8 mouse cellular contexts compared by ENCODE assay signal in the genomic region with DNA sequence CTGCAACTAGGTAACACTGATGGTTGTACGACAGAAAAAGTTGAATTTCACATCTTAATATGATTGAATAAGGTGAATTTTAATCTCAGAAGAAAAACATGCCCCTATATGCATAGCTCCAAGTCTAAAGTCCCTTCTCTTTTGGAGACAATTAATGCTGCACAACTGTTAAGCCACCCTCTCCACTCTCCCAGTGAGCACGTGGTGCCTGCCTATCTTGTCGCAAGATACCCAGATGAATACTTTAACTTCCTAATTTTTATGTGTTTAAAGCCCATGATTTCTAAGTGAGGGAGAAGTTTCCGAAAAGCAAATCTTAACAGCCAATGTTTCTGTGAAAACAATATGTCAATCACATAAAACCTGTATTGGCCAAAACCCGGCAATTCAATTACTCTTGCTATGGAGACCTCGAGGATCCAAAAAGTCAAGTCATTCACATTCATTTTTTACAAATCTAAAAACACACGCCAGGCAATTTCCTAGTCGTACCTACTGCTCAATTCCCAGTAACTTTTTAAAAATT. TPM values are rescaled to one million over a fixed set of nuclear protein-coding genes. Genes with fewer than 3 reads are reported as not detected.
A peak's percentile ranks its signal among the peaks of the same experiment; 100 is the strongest.
DNase-seq lines count a peak whose midpoint lies in the region; ATAC-seq and TF ChIP-seq lines count a peak whose summit lies in the region.

No protein-coding gene starts in this region.

- 1% methylated on average over 8 of the region's 8 CpGs for WGBS in embryonic facial prominence, embryonic 13.5 days
- 3% methylated on average over 8 of the region's 8 CpGs for WGBS in limb, embryonic 11.5 days
- WGBS in neural tube, embryonic 15.5 days = 3% methylated on average over 8 of the region's 8 CpGs
- under 1% methylated on average over 8 of the region's 8 CpGs for WGBS in thymus, adult 2 months

- DNase-seq in left cerebral cortex, adult 2 months (ENCODE audit: extremely low spot score in 1 of 2, low spot score in 2 of 2) = no peak
- no peak for DNase-seq in left cerebral cortex, adult 18-20 months (ENCODE audit: low spot score in 2 of 2)
- no peak for DNase-seq in limb, embryonic 11.5 days (ENCODE audit: low spot score)
- DNase-seq in spleen, postnatal 36 days (ENCODE audit: low spot score in 2 of 2) = no peak
- no peak for DNase-seq in cerebellum, postnatal 25 days
- DNase-seq in thymus, adult 2 months = no peak

- H3K4me1 ChIP-seq in embryonic facial prominence, embryonic 13.5 days = peaks cover 17% of the 10 kb centered on the region
- H3K4me1 ChIP-seq in limb, embryonic 11.5 days (ENCODE audit: control insufficient read depth, insufficient read depth, low read length) = peaks cover 8% of the 10 kb centered on the region; the same call in 1 of the 2 replicates
- H3K4me1 ChIP-seq in neural tube, embryonic 15.5 days = peaks cover 28% of the 10 kb centered on the region
- H3K4me1 ChIP-seq in thymus, adult 2 months (replicated peaks; ENCODE audit: control insufficient read depth, insufficient read depth, low read length) = 0 out of 2 replicates have a peak, but pooled peaks cover 2% of the 10 kb centered on the region

- ATAC-seq in embryonic facial prominence, embryonic 13.5 days (ENCODE audit: insufficient number of reproducible peaks, insufficient read depth, low FRiP score, low TSS enrichment, low read depth) = no peak
- no peak for ATAC-seq in limb, embryonic 11.5 days (ENCODE audit: insufficient number of reproducible peaks, low FRiP score, low TSS enrichment, low read depth)
- ATAC-seq in neural tube, embryonic 15.5 days (ENCODE audit: low FRiP score) = no peak

- TF ChIP-seq CTCF in left cerebral cortex, adult 2 months (IDR thresholded peaks at IDR 0.05) = no peak
- TF ChIP-seq CTCF in thymus, adult 2 months (IDR thresholded peaks at IDR 0.05; ENCODE audit: borderline replicate concordance, control insufficient read depth, extremely low read depth, insufficient read depth, low read length, poor library complexity) = no peak

- H3K9ac ChIP-seq in embryonic facial prominence, embryonic 13.5 days = peak overlapping the region; percentile 94
- peak overlapping the region; percentile 93 for H3K9ac ChIP-seq in limb, embryonic 11.5 days (ENCODE audit: low read length)
- peak overlapping the region; percentile 71 for H3K9ac ChIP-seq in neural tube, embryonic 15.5 days (replicated peaks)

- intact Hi-C loops in left cerebral cortex, adult 2 months (cut with DNase I) = loop anchor here (5.0 kb wide), 1 partner anchor 166 kb away; no protein-coding TSS in a partner anchor

- H3K4me3 ChIP-seq in left cerebral cortex, adult 2 months = peak overlapping the region; percentile 71
- peak overlapping the region; percentile 67 for H3K4me3 ChIP-seq in embryonic facial prominence, embryonic 13.5 days
- H3K4me3 ChIP-seq in limb, embryonic 11.5 days (ENCODE audit: low read depth, low read length) = peak overlapping the region; percentile 91
- H3K4me3 ChIP-seq in neural tube, embryonic 15.5 days (replicated peaks) = peak overlapping the region; percentile 84
- no peak overlapping the region for H3K4me3 ChIP-seq in thymus, adult 2 months (ENCODE audit: control insufficient read depth, insufficient read depth, low read length)

- TF ChIP-seq POLR2A in thymus, adult 2 months (IDR thresholded peaks at IDR 0.05; ENCODE audit: control insufficient read depth, extremely low read depth, insufficient read depth, low read length, poor library complexity) = no peak

- peak overlapping the region; percentile 90; the same call in 1 of the 2 replicates for H3K27ac ChIP-seq in left cerebral cortex, adult 2 months
- peak overlapping the region; percentile 99 for H3K27ac ChIP-seq in embryonic facial prominence, embryonic 13.5 days
- no peak overlapping the region; the same call in 1 of the 2 replicates for H3K27ac ChIP-seq in limb, embryonic 11.5 days (replicated peaks; ENCODE audit: low read depth, low read length)
- peak overlapping the region; percentile 99 for H3K27ac ChIP-seq in neural tube, embryonic 15.5 days (replicated peaks)
- H3K27ac ChIP-seq in thymus, adult 2 months (ENCODE audit: control insufficient read depth, insufficient read depth, low read length) = no peak overlapping the region

- no peaks in the 10 kb centered on the region for H3K9me3 ChIP-seq in embryonic facial prominence, embryonic 13.5 days
- no peaks in the 10 kb centered on the region for H3K9me3 ChIP-seq in limb, embryonic 11.5 days (ENCODE audit: control insufficient read depth, low read length)
- no peaks in the 10 kb centered on the region for H3K9me3 ChIP-seq in neural tube, embryonic 15.5 days (replicated peaks)

- H3K4me2 ChIP-seq in embryonic facial prominence, embryonic 13.5 days = peak overlapping the region; percentile 74
- peak overlapping the region; percentile 62 for H3K4me2 ChIP-seq in limb, embryonic 11.5 days (ENCODE audit: low read depth, severe bottlenecking)
- peak overlapping the region; percentile 61 for H3K4me2 ChIP-seq in neural tube, embryonic 15.5 days

- no peaks in the 10 kb centered on the region for H3K27me3 ChIP-seq in embryonic facial prominence, embryonic 13.5 days
- H3K27me3 ChIP-seq in limb, embryonic 11.5 days (ENCODE audit: control insufficient read depth, insufficient read depth, low read length) = no peaks in the 10 kb centered on the region
- no peaks in the 10 kb centered on the region for H3K27me3 ChIP-seq in neural tube, embryonic 15.5 days (replicated peaks)
- no peaks in the 10 kb centered on the region for H3K27me3 ChIP-seq in thymus, adult 2 months (ENCODE audit: control insufficient read depth, insufficient read depth, low read length)

- peaks cover 13% of the 10 kb centered on the region for H3K36me3 ChIP-seq in embryonic facial prominence, embryonic 13.5 days
- no peaks in the 10 kb centered on the region; the same call in 1 of the 2 replicates for H3K36me3 ChIP-seq in limb, embryonic 11.5 days (ENCODE audit: control insufficient read depth, insufficient read depth, low read length)
- peaks cover 13% of the 10 kb centered on the region for H3K36me3 ChIP-seq in neural tube, embryonic 15.5 days
- H3K36me3 ChIP-seq in thymus, adult 2 months (ENCODE audit: control insufficient read depth, insufficient read depth, low read length) = peaks cover 14% of the 10 kb centered on the region

RNA-seq across cellular contexts. Expression of gene Cacybp, which starts 1.0 kb away (rescaled TPM):
- total RNA-seq in left cerebral cortex, adult 2 months (2021) = 10 to 100 TPM; 85.3 to 87.5 TPM
- 10 to 100 TPM; 83.7 to 95.0 TPM for total RNA-seq in left cerebral cortex, adult 18-20 months (2021)
- 223 and 260 TPM in 2 replicates for polyA plus RNA-seq in embryonic facial prominence, embryonic 13.5 days (2015; fragmentation: Nextera tagmentation; extraction: Ambion mirVana)
- polyA plus RNA-seq in limb, embryonic 11.5 days (2014; fragmentation: Nextera tagmentation; extraction: Ambion mirVana) = 317 and 326 TPM in 2 replicates
- 278 and 279 TPM in 2 replicates for polyA plus RNA-seq in neural tube, embryonic 15.5 days (2015; fragmentation: Nextera tagmentation; extraction: Ambion mirVana)
- polyA plus RNA-seq in thymus, adult 2 months (2012; rRNA removed) = 13.5 and 15.0 TPM in 2 replicates

RNA-seq across cellular contexts. Expression of gene Mrps14, which starts 16.6 kb away (rescaled TPM):
- total RNA-seq in left cerebral cortex, adult 2 months (2021) = 10 to 100 TPM; 62.4 to 78.7 TPM
- 10 to 100 TPM; 71.3 to 71.5 TPM for total RNA-seq in left cerebral cortex, adult 18-20 months (2021)
- 252 and 254 TPM in 2 replicates for polyA plus RNA-seq in embryonic facial prominence, embryonic 13.5 days (2015; fragmentation: Nextera tagmentation; extraction: Ambion mirVana)
- 236 and 239 TPM in 2 replicates for polyA plus RNA-seq in limb, embryonic 11.5 days (2014; fragmentation: Nextera tagmentation; extraction: Ambion mirVana)
- 130 and 154 TPM in 2 replicates for polyA plus RNA-seq in neural tube, embryonic 15.5 days (2015; fragmentation: Nextera tagmentation; extraction: Ambion mirVana)
- polyA plus RNA-seq in thymus, adult 2 months (2012; rRNA removed) = 32.8 and 34.9 TPM in 2 replicates

RNA-seq across cellular contexts. Expression of gene Tnn, which starts 58.3 kb away (rescaled TPM):
- under 1 TPM; 0.37 to 0.48 TPM for total RNA-seq in left cerebral cortex, adult 2 months (2021)
- total RNA-seq in left cerebral cortex, adult 18-20 months (2021) = under 1 TPM; 0.21 to 0.28 TPM
- polyA plus RNA-seq in embryonic facial prominence, embryonic 13.5 days (2015; fragmentation: Nextera tagmentation; extraction: Ambion mirVana) = 7.8 and 14.1 TPM in 2 replicates
- polyA plus RNA-seq in limb, embryonic 11.5 days (2014; fragmentation: Nextera tagmentation; extraction: Ambion mirVana) = 0.20 TPM in 1 of 2 replicates, not detected in the other
- 0.20 and 0.91 TPM in 2 replicates for polyA plus RNA-seq in neural tube, embryonic 15.5 days (2015; fragmentation: Nextera tagmentation; extraction: Ambion mirVana)
- polyA plus RNA-seq in thymus, adult 2 months (2012; rRNA removed) = 0.12 and 0.13 TPM in 2 replicates

Comparison
In these comparisons a context has a peak if more than half of its experiments do, and no peak if none do; other contexts are left out.
1. H3K27ac ChIP-seq: peak in left cerebral cortex, adult 2 months (single experiment), embryonic facial prominence, embryonic 13.5 days (single experiment) and neural tube, embryonic 15.5 days (single experiment); none in limb, embryonic 11.5 days (single experiment) and thymus, adult 2 months (single experiment).
2. RNA of gene Cacybp, which starts 1.0 kb away (polyA plus RNA-seq): 317 to 326 TPM in limb, embryonic 11.5 days, 278 to 279 TPM in neural tube, embryonic 15.5 days and 223 to 260 TPM in embryonic facial prominence, embryonic 13.5 days; 13.5 to 15.0 TPM in thymus, adult 2 months; every median in the first group is over 10 times any median in the second.
3. Peak in every context shown above with its lines, with median percentiles within 50 percentile points of each other: H3K4me2 ChIP-seq and H3K9ac ChIP-seq.